Mouse (Mus musculus) kidney, postnatal 36 days (tissue): ENCODE measurements around the gene Rapsn.
"Not testable (repeated sequence)": the region's sequence is repeated elsewhere in the genome, so short reads cannot be mapped to it uniquely, and the experiment has no call there.

Experiments
- DNase-seq, 2 experiments: peaks; one replicate each; pipeline ENCODE4 v3.0.0; 2021 to 2022; ENCODE audit warnings: mixed read lengths in 2 of 2

The Rapsn gene

GRCm38 (mm10) chr2:91035385-91035784, at the start of gene Rapsn:
Gene Rapsn, plus strand, starts transcription at chr2:91035620.
- DNase-seq: peak; percentile 68

GRCm38 (mm10) chr2:90986055-90986454, 49.4 kb upstream of the Rapsn start:
- DNase-seq: no peak

GRCm38 (mm10) chr2:91008536-91008935, 26.9 kb upstream of the Rapsn start:
- DNase-seq: no peak

- DNase-seq: no peak
Observed at GRCm38 (mm10) chr2:91013881-91014280, 21.5 kb upstream of the Rapsn start.

GRCm38 (mm10) chr2:91015386-91015785, 20.0 kb upstream of the Rapsn start:
- peak in 1 of 2 experiments; percentile 51 for DNase-seq

GRCm38 (mm10) chr2:91018061-91018788, 17.2 kb upstream of the Rapsn start:
- peak; percentile 31 to 42 for DNase-seq

- no peak for DNase-seq
Observed at GRCm38 (mm10) chr2:91019911-91020310, 15.5 kb upstream of the Rapsn start.

- not testable (repeated sequence) for DNase-seq
Observed at GRCm38 (mm10) chr2:91022266-91022665, 13.2 kb upstream of the Rapsn start.

- peak in 1 of 2 experiments; percentile 8 for DNase-seq
Observed at GRCm38 (mm10) chr2:91023131-91023530, 12.3 kb upstream of the Rapsn start.

- no peak for DNase-seq
Observed at GRCm38 (mm10) chr2:91023956-91024355, 11.5 kb upstream of the Rapsn start.

- DNase-seq: no peak
Observed at GRCm38 (mm10) chr2:91025081-91025516, 10.3 kb upstream of the Rapsn start.

- no peak for DNase-seq
Observed at GRCm38 (mm10) chr2:91026491-91026890, 8.9 kb upstream of the Rapsn start.

GRCm38 (mm10) chr2:91027391-91028214, 7.8 kb upstream of the Rapsn start:
- DNase-seq: peak; percentile 43 to 48

- DNase-seq: no peak
Observed at GRCm38 (mm10) chr2:91031216-91031615, 4.2 kb upstream of the Rapsn start.

GRCm38 (mm10) chr2:91033000-91033399, 2.4 kb upstream of the Rapsn start:
- DNase-seq: no peak

GRCm38 (mm10) chr2:91041786-91042185, 6.4 kb downstream of the Rapsn start:
- DNase-seq: no peak

- DNase-seq: no peak
Observed at GRCm38 (mm10) chr2:91042651-91043398, 7.4 kb downstream of the Rapsn start.

GRCm38 (mm10) chr2:91044727-91045126, 9.3 kb downstream of the Rapsn start:
- DNase-seq: no peak

- DNase-seq: not testable (repeated sequence)
Observed at GRCm38 (mm10) chr2:91045805-91046204, 10.4 kb downstream of the Rapsn start.

GRCm38 (mm10) chr2:91047359-91047758, 11.9 kb downstream of the Rapsn start:
- DNase-seq: peak; percentile 25 to 62

GRCm38 (mm10) chr2:91051917-91052316, 16.5 kb downstream of the Rapsn start:
- no peak for DNase-seq

- DNase-seq: no peak
Observed at GRCm38 (mm10) chr2:91052752-91053151, 17.3 kb downstream of the Rapsn start.
